ENCODE assay signal across 26 mouse cellular contexts in the genomic region with DNA sequence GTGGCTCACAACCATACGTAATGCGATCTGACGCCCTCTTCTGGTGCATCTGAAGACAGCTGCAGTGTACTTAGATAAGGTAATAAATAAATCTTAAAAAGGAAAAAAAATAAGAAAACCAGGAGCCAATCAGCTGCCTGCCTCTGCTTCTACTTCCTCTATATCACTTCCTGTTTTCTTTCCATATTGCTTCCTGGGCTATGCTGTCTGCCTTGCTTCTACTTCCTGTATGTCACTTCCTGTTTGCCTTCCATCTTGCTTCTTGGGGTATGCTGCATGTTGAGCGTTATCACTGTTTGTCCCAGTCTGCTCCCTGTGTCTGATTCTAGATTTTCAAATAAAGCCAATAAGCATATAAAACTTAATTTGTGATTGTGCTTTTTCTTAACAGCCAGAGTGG.
"Had no signal": no experiment of that assay in that cellular context is flagged by ENCODE, and none has a peak within 500 bp of the region (broad histone marks: within the 10 kb centered on the region; RNA-seq: fewer than 3 reads in every experiment).

No protein-coding gene starts in this region.

- H3K27me3 ChIP-seq: heart, embryonic 13.5 days; heart, embryonic 15.5 days; hindbrain, embryonic 12.5 days; intestine, embryonic 15.5 days; limb, embryonic 12.5 days; liver, embryonic 13.5 days had no signal

- ATAC-seq: hindbrain, embryonic 16.5 days; inflammation-experienced regulatory T-cells, adult 6 months; intestine, embryonic 15.5 days; intestine, postnatal 0 days had no signal

- H3K27ac ChIP-seq: heart, adult 2 months; heart, embryonic 13.5 days; heart, embryonic 15.5 days; hindbrain, embryonic 10.5 days; hindbrain, embryonic 12.5 days; hindbrain, embryonic 14.5 days; intestine, embryonic 15.5 days; layer of hippocampus, adult 2 months; limb, embryonic 10.5 days; limb, embryonic 12.5 days; liver, embryonic 13.5 days had no signal

- H3K9me3 ChIP-seq: heart, embryonic 13.5 days; heart, embryonic 15.5 days; hindbrain, embryonic 10.5 days; hindbrain, embryonic 12.5 days; intestine, embryonic 15.5 days; limb, embryonic 10.5 days; liver, embryonic 13.5 days had no signal

- DNase-seq: gastrocnemius, postnatal 14 days; gastrocnemius, postnatal 36 days; heart, adult 2 months; heart, postnatal 4 days; kidney, adult 18-20 months; kidney, adult 8-10 months; kidney, postnatal 10 days; kidney, postnatal 25 days; kidney, postnatal 4 days; layer of hippocampus, postnatal 36 days; liver; liver, embryonic 13.5 days had no signal

- H3K4me1 ChIP-seq: heart, embryonic 13.5 days; heart, embryonic 15.5 days; hindbrain, embryonic 12.5 days; intestine, embryonic 15.5 days; liver, embryonic 13.5 days had no signal

- H3K4me2 ChIP-seq: heart, embryonic 11.5 days; heart, embryonic 13.5 days; heart, embryonic 15.5 days; hindbrain, embryonic 12.5 days; hindbrain, embryonic 14.5 days; intestine, embryonic 15.5 days; limb, embryonic 12.5 days; liver, embryonic 11.5 days; liver, embryonic 13.5 days had no signal

- H3K36me3 ChIP-seq: heart, embryonic 13.5 days; heart, embryonic 15.5 days; hindbrain, embryonic 10.5 days; hindbrain, embryonic 12.5 days; intestine, embryonic 15.5 days; limb, embryonic 10.5 days; limb, embryonic 12.5 days; liver, embryonic 13.5 days had no signal

- H3K4me3 ChIP-seq: heart, adult 2 months; heart, embryonic 13.5 days; heart, embryonic 15.5 days; hindbrain, embryonic 10.5 days; hindbrain, embryonic 12.5 days; intestine, embryonic 15.5 days; layer of hippocampus, adult 2 months; limb, embryonic 10.5 days; limb, embryonic 12.5 days; liver, embryonic 13.5 days had no signal

- H3K9ac ChIP-seq: heart, embryonic 13.5 days; heart, embryonic 15.5 days; hindbrain, embryonic 12.5 days; hindbrain, embryonic 14.5 days; intestine, embryonic 15.5 days; limb, embryonic 12.5 days; liver, embryonic 13.5 days had no signal
